Mouse (Mus musculus): ENCODE measurements around the gene Csde1. TPM values are rescaled to one million over a fixed set of nuclear protein-coding genes. Genes with fewer than 3 reads are reported as not detected.

The Csde1 gene
- total RNA-seq, 2 experiments from 2014 or later = 233 to 247 TPM

Other genes starting within 250 kb of the Csde1 start
- not detected for gene Tshb, start 237.7 kb upstream of the Csde1 start, total RNA-seq (2021)
- not detected for gene Sycp1, start 84.3 kb upstream of the Csde1 start, total RNA-seq (2021)
- not detected for gene Nr1h5, start 56.3 kb upstream of the Csde1 start, total RNA-seq (2021)
- 10 to 100 TPM; 60.9 to 72.9 TPM for gene Sike1, start 24.7 kb upstream of the Csde1 start, total RNA-seq (2021)
- 10 to 100 TPM; 68.0 to 83.4 TPM for gene Nras, start 37.9 kb downstream of the Csde1 start, total RNA-seq (2021)
- not detected for gene Ampd1, start 53.6 kb downstream of the Csde1 start, total RNA-seq (2021)
- under 1 TPM; 0.39 to 0.45 TPM for gene Dennd2c, start 82.2 kb downstream of the Csde1 start, total RNA-seq (2021)
- 10 to 100 TPM; 67.6 to 79.7 TPM for gene Bcas2, start 151.2 kb downstream of the Csde1 start, total RNA-seq (2021)

All from left cerebral cortex, postnatal 36 days (tissue).